Mouse (Mus musculus) liver, embryonic 14.5 days (tissue): ENCODE measurements around the gene Mgea5. TPM values are rescaled to one million over a fixed set of nuclear protein-coding genes. Genes with fewer than 3 reads are reported as not detected.

Source experiments
- ATAC-seq: fragments of 200-750 bp; cut with Nextera tagmentation; 2 replicates; pipeline ENCODE4 v1.8.0; 2017; ENCODE audit warnings: moderate number of reproducible peaks, mild to moderate bottlenecking, moderate library complexity; ENCODE audit not compliant: insufficient read depth
- DNase-seq, 3 experiments: peaks; one replicate each; pipeline ENCODE4 v3.0.0-alpha.2; 2012 to 2013; ENCODE audit warnings: low read depth in 3 of 3, low spot score in 3 of 3
- H3K27ac ChIP-seq: fragments of 300-500 bp; sonication (generic); 2 replicates; pipeline ENCODE4 v1.5.1; 2014; ENCODE audit warnings: moderate library complexity, mild to moderate bottlenecking, control low read depth, inconsistent platforms
- H3K27me3 ChIP-seq: fragments of 300-500 bp; sonication (generic); 2 replicates; pipeline ENCODE4 v1.6.1; 2014; ENCODE audit warnings: mild to moderate bottlenecking, low read length, moderate library complexity; ENCODE audit not compliant: control insufficient read depth, insufficient read depth
- H3K36me3 ChIP-seq: fragments of 300-500 bp; sonication (generic); replicated peaks from 2 replicates; pipeline ENCODE4 v1.6.1; 2014; ENCODE audit warnings: low read depth; ENCODE audit not compliant: control insufficient read depth, insufficient read depth
- H3K4me1 ChIP-seq, 2 experiments: fragments of 200-500 bp in 1 of 2; fragments of 300-500 bp in 1 of 2; sonication (generic) in 1 of 2; replicated peaks; 2 replicates each; pipeline ENCODE4 v1.6.1; 2012 to 2014; ENCODE audit warnings: antibody characterized with exemption in 1 of 2, inconsistent platforms in 1 of 2, low read length in 1 of 2; ENCODE audit not compliant: control insufficient read depth in 2 of 2, insufficient read depth in 2 of 2
- H3K4me2 ChIP-seq: fragments of 300-500 bp; sonication (generic); 2 replicates; pipeline ENCODE4 v1.6.1; 2014; ENCODE audit warnings: low read depth, mild to moderate bottlenecking, control low read depth, moderate library complexity
- H3K4me3 ChIP-seq, 2 experiments: fragments of 200-500 bp in 1 of 2; fragments of 300-500 bp in 1 of 2; sonication (generic) in 1 of 2; 2 replicates each; pipeline ENCODE4 v1.5.1; 2012 to 2014; ENCODE audit warnings: low read depth in 2 of 2, low read length in 2 of 2, mild to moderate bottlenecking in 2 of 2, control low read depth in 1 of 2, inconsistent platforms in 1 of 2, moderate library complexity in 1 of 2; ENCODE audit not compliant: insufficient read depth in 1 of 2
- H3K9ac ChIP-seq: fragments of 300-500 bp; sonication (generic); replicated peaks from 2 replicates; pipeline ENCODE4 v1.6.1; 2014; ENCODE audit warnings: mild to moderate bottlenecking, control low read depth, moderate library complexity
- H3K9me3 ChIP-seq: fragments of 300-500 bp; sonication (generic); 2 replicates; pipeline ENCODE4 v1.6.1; 2016; ENCODE audit warnings: low read length, mixed read lengths; ENCODE audit not compliant: control insufficient read depth
- CTCF ChIP-seq: IDR thresholded peaks from 2 replicates; pipeline ENCODE4 v1.5.1; 2016; ENCODE audit warnings: antibody characterized with exemption, low read depth, control low read depth
- EP300 ChIP-seq: IDR thresholded peaks from 2 replicates; pipeline ENCODE4 v1.6.1; 2016; ENCODE audit warnings: antibody characterized with exemption, low read depth
- WGBS: fragments of 180-500 bp; shearing (Covaris S2); extraction: QIAGEN DNeasy Blood & Tissue Kit; methylation state at CpG from one replicate; pipeline ENCODE4 v1.1.7; 2014; ENCODE audit not compliant: insufficient replicate concordance; 5-methylcytosine and 5-hydroxymethylcytosine counted together
- polyA plus RNA-seq, 2 experiments: library from polyadenylated mRNA; depleted of rRNA in 1 of 2; stranded (reverse) in 1 of 2; unstranded in 1 of 2; fragments of >200 nt; fragmentation: Nextera tagmentation in 1 of 2; extraction: Ambion mirVana in 1 of 2; gene quantifications; 2 replicates each; pipeline versions ENCODE4 v1.2.1 to v1.2.3; 2012 to 2014

Mgea5 gene
- polyA plus RNA-seq, 2 experiments, result 15.0 to 25.2 TPM

GRCm38 (mm10) chr19:45749243-45750043 lies 34.2 kb downstream of the Mgea5 start, which contains the start of gene Npm3:
Gene Npm3, minus strand, starts transcription at chr19:45749591.
- Histone ChIP-seq H3K27ac (no peak within 1 kb of the TSS; the same call in 1 of the 2 replicates), H3K9ac (peak within 1 kb of the TSS; percentile 82), H3K4me2 (peak within 1 kb of the TSS; percentile 95), H3K4me1 (peaks cover 0 to 8% of the 10 kb centered on the region in 2 experiments; a peak in 1 of 4 replicates), H3K27me3 (peaks cover 19% of the 10 kb centered on the region), H3K4me3 (peak within 1 kb of the TSS; percentile 73 to 95), H3K9me3 (no peaks in the 10 kb centered on the region), H3K36me3 (peaks cover 24% of the 10 kb centered on the region)
- DNase-seq, result peak; percentile 70 to 72 (median 71)
- under 1% methylated on average over 60 of the region's 60 CpGs for WGBS
- no peak for TF ChIP-seq EP300
- no peak for TF ChIP-seq CTCF
- ATAC-seq, result peak; percentile 79

DNA sequence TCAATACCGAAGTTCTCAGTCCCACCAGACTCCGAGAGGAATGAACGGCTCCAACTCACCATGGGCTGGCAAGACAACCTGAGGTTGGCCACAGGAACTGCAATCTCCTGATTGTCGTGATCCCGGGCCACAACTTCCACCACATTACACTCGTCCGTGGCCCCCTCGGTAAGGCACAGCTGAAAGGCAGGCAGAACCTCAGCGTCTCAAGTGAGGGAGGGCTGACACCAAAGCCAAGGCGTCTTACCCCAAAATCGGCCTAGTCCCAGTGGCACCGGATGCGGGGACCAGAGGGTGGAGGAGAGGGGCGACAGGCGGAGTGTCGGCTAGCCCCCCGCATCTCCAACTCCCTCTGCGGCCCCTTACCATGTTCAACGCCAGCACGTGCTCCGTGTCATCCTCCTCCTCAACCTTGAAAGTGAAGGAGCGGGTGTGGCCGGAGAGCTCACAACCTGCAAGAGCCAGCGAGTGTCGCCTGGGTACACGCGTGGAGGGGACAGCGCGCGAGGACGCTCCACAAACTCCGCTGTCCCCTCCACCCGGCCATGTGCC lies 34.9 kb downstream of the Mgea5 start:
- DNase-seq, result no peak

GRCm38 (mm10) chr19:45748206-45748605 lies 35.4 kb downstream of the Mgea5 start:
- peak overlapping the region; percentile 95 for H3K4me2 ChIP-seq
- TF ChIP-seq EP300 (no peak), CTCF (no peak)
- H3K9me3 ChIP-seq, result no peaks in the 10 kb centered on the region
- DNase-seq (no peak), ATAC-seq (no peak)
- peak overlapping the region; percentile 82; the same call in 1 of the 2 replicates for H3K9ac ChIP-seq
- H3K4me1 ChIP-seq, result peaks cover 0 to 8% of the 10 kb centered on the region in 2 experiments; a peak in 1 of 4 replicates
- WGBS, result 36% methylated on average over 9 of the region's 9 CpGs
- peaks cover 31% of the 10 kb centered on the region for H3K27me3 ChIP-seq
- H3K36me3 ChIP-seq, result peaks cover 15% of the 10 kb centered on the region
- H3K27ac ChIP-seq, result no peak overlapping the region
- H3K4me3 ChIP-seq, result peak overlapping the region; percentile 73 to 95

More for the DNA sequence above, 34.9 kb downstream of the Mgea5 start:
- WGBS, result under 1% methylated on average over 33 of the region's 33 CpGs
- peak overlapping the region; percentile 82 for H3K9ac ChIP-seq
- H3K27ac ChIP-seq, result no peak overlapping the region; the same call in 1 of the 2 replicates
- peak overlapping the region; percentile 95 for H3K4me2 ChIP-seq
- TF ChIP-seq CTCF (no peak; the same call in 1 of the 2 replicates), EP300 (no peak)
- peaks cover 0 to 8% of the 10 kb centered on the region in 2 experiments; a peak in 1 of 4 replicates for H3K4me1 ChIP-seq
- peak overlapping the region; percentile 73 to 95 for H3K4me3 ChIP-seq
- H3K36me3 ChIP-seq, result peaks cover 17% of the 10 kb centered on the region
- no peaks in the 10 kb centered on the region for H3K9me3 ChIP-seq
- H3K27me3 ChIP-seq, result peaks cover 26% of the 10 kb centered on the region
- peak; percentile 48 for ATAC-seq

- Histone ChIP-seq H3K4me2 (no peak overlapping the region), H3K4me1 (peaks cover 0 to 8% of the 10 kb centered on the region in 2 experiments; a peak in 1 of 4 replicates), H3K36me3 (peaks cover 6% of the 10 kb centered on the region), H3K9me3 (no peaks in the 10 kb centered on the region), H3K9ac (no peak overlapping the region), H3K27me3 (peaks cover 41% of the 10 kb centered on the region), H3K4me3 (no peak overlapping the region), H3K27ac (no peak overlapping the region)
- ATAC-seq, result no peak
- WGBS, result 28% methylated on average over 11 of the region's 11 CpGs
- TF ChIP-seq CTCF (peak; percentile 95), EP300 (no peak)
- peak; percentile 64 to 76 (median 67) for DNase-seq
Observed at GRCm38 (mm10) chr19:45747028-45747867, 36.4 kb downstream of the Mgea5 start.
